Mouse (Mus musculus) liver, embryonic 15.5 days (tissue): Measurements from ENCODE around the gene Kcnmb3. TPM values are rescaled to one million over a fixed set of nuclear protein-coding genes. Genes with fewer than 3 reads are reported as not detected.
"Not testable (repeated sequence)": the region's sequence is repeated elsewhere in the genome, so short reads cannot be mapped to it uniquely, and the experiment has no call there.

ENCODE experiments used
- ATAC-seq: fragments of 200-750 bp; cut with Nextera tagmentation; 2 replicates; pipeline ENCODE4 v1.8.0; 2017; ENCODE audit warnings: moderate number of reproducible peaks, mild to moderate bottlenecking, moderate library complexity; ENCODE audit not compliant: insufficient read depth
- H3K27ac ChIP-seq: fragments of 300-500 bp; sonication (generic); replicated peaks from 2 replicates; pipeline ENCODE4 v1.5.1; 2015; ENCODE audit warnings: mild to moderate bottlenecking, inconsistent platforms
- H3K27me3 ChIP-seq: fragments of 300-500 bp; sonication (generic); 2 replicates; pipeline ENCODE4 v1.6.1; 2015; ENCODE audit warnings: mild to moderate bottlenecking, inconsistent platforms
- H3K36me3 ChIP-seq: fragments of 300-500 bp; sonication (generic); replicated peaks from 2 replicates; pipeline ENCODE4 v1.6.1; 2015; ENCODE audit warnings: moderate library complexity, mild to moderate bottlenecking, inconsistent platforms
- H3K4me1 ChIP-seq: fragments of 300-500 bp; sonication (generic); replicated peaks from 2 replicates; pipeline ENCODE4 v1.6.1; 2015; ENCODE audit warnings: inconsistent platforms
- H3K4me2 ChIP-seq: fragments of 300-500 bp; sonication (generic); 2 replicates; pipeline ENCODE4 v1.6.1; 2015; ENCODE audit warnings: moderate library complexity, mild to moderate bottlenecking, inconsistent platforms
- H3K4me3 ChIP-seq: fragments of 300-500 bp; sonication (generic); replicated peaks from 2 replicates; pipeline ENCODE4 v1.5.1; 2015; ENCODE audit warnings: mild to moderate bottlenecking, inconsistent platforms
- H3K9ac ChIP-seq: fragments of 300-500 bp; sonication (generic); 2 replicates; pipeline ENCODE4 v1.6.1; 2015; ENCODE audit warnings: moderate library complexity, mild to moderate bottlenecking, inconsistent platforms
- H3K9me3 ChIP-seq: fragments of 300-500 bp; sonication (generic); replicated peaks from 2 replicates; pipeline ENCODE4 v1.6.1; 2016; ENCODE audit warnings: inconsistent platforms
- WGBS: fragments of 180-500 bp; shearing (Covaris S2); methylation state at CpG from one replicate; pipeline ENCODE4 v1.1.7; 2015; ENCODE audit warnings: mixed read lengths; ENCODE audit not compliant: insufficient replicate concordance; 5-methylcytosine and 5-hydroxymethylcytosine counted together
- polyA plus RNA-seq: library from polyadenylated mRNA; unstranded; fragments of >200 nt; fragmentation: Nextera tagmentation; extraction: Ambion mirVana; gene quantifications from 2 replicates; pipeline ENCODE4 v1.2.1, GENCODE M21; 2015

Kcnmb3 gene
- polyA plus RNA-seq, 1 experiment from 2014 or later: not detected

GRCm38 (mm10) chr3:32468411-32468810, 23.6 kb downstream of the Kcnmb3 start:
- H3K9me3 ChIP-seq: no peaks in the 10 kb centered on the region
- no peak overlapping the region for H3K4me3 ChIP-seq
- H3K9ac ChIP-seq: no peak overlapping the region
- no peaks in the 10 kb centered on the region for H3K4me1 ChIP-seq
- peaks cover 6% of the 10 kb centered on the region for H3K36me3 ChIP-seq
- no peak for ATAC-seq
- WGBS: 61% methylated on average over 4 of the region's 4 CpGs
- H3K27ac ChIP-seq: no peak overlapping the region
- H3K27me3 ChIP-seq: no peaks in the 10 kb centered on the region
- no peak overlapping the region for H3K4me2 ChIP-seq

GRCm38 (mm10) chr3:32467321-32467720, 24.7 kb downstream of the Kcnmb3 start:
- H3K9me3 ChIP-seq: no peaks in the 10 kb centered on the region
- no peaks in the 10 kb centered on the region for H3K27me3 ChIP-seq
- no peak overlapping the region for H3K4me3 ChIP-seq
- H3K9ac ChIP-seq: no peak overlapping the region
- no peak overlapping the region for H3K27ac ChIP-seq
- WGBS: 73% methylated on average over 4 of the region's 4 CpGs
- peaks cover 15% of the 10 kb centered on the region for H3K36me3 ChIP-seq
- ATAC-seq: no peak
- H3K4me2 ChIP-seq: no peak overlapping the region
- H3K4me1 ChIP-seq: no peaks in the 10 kb centered on the region

DNA sequence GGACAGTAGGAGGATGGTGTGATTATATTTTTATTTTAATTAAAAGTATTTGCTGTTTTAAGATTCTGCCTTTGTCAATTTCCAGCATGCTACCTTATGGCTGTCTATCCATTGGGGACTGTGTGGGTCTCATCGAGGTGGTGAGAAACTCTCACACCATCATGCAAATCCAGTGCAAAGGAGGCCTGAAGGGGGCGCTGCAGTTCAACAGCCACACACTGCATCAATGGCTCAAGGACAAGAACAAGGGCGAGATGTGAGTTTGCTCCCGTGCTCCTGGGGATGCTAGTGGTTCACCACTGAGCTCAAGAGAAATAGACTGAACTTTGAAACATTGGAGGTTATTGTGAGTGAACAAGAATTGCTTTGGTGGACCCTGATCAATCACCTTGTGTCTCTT, 32.3 kb downstream of the Kcnmb3 start:
- H3K27ac ChIP-seq: no peak overlapping the region
- ATAC-seq: no peak
- no peaks in the 10 kb centered on the region for H3K27me3 ChIP-seq
- WGBS: 69% methylated on average over 4 of the region's 4 CpGs
- no peak overlapping the region for H3K9ac ChIP-seq
- no peak overlapping the region for H3K4me2 ChIP-seq
- no peak overlapping the region for H3K4me3 ChIP-seq
- H3K9me3 ChIP-seq: no peaks in the 10 kb centered on the region
- no peaks in the 10 kb centered on the region for H3K4me1 ChIP-seq
- H3K36me3 ChIP-seq: peaks cover 69% of the 10 kb centered on the region

GRCm38 (mm10) chr3:32454329-32455021, 37.6 kb downstream of the Kcnmb3 start:
- 76% methylated on average over 11 of the region's 11 CpGs for WGBS

DNA sequence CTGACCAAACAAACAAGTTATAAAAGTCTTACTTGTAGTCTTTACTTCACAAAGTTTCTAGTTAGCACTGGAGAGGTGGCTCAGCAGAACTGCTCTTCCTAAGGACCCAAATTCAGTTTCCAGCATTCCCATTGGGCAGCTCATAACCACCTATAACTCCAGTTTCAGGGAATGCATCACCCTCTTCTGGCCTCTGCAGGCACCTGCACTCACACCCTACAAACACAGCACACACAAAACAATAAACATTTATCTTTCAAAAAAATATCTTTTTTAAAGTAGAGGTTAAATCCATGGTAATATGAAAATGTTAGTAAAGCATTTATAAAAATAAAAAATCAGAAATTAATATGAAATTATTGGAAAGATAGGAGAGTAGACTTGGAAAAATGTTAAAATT, 50.3 kb downstream of the Kcnmb3 start:
- Histone ChIP-seq H3K4me2 (no peak overlapping the region), H3K4me3 (no peak overlapping the region), H3K4me1 (no peaks in the 10 kb centered on the region; the same call in 1 of the 2 replicates), H3K9me3 (no peaks in the 10 kb centered on the region), H3K36me3 (peaks cover 67% of the 10 kb centered on the region), H3K27ac (no peak overlapping the region), H3K27me3 (no peaks in the 10 kb centered on the region), H3K9ac (no peak overlapping the region)
- no peak for ATAC-seq

More at GRCm38 (mm10) chr3:32454329-32455021, 37.6 kb downstream of the Kcnmb3 start:
- H3K9ac ChIP-seq: no peak overlapping the region
- H3K27me3 ChIP-seq: no peaks in the 10 kb centered on the region
- H3K4me2 ChIP-seq: no peak overlapping the region
- peaks cover 63% of the 10 kb centered on the region for H3K36me3 ChIP-seq
- no peaks in the 10 kb centered on the region for H3K9me3 ChIP-seq
- H3K4me1 ChIP-seq: no peaks in the 10 kb centered on the region
- no peak overlapping the region for H3K4me3 ChIP-seq
- no peak overlapping the region for H3K27ac ChIP-seq
- ATAC-seq: no peak

DNA sequence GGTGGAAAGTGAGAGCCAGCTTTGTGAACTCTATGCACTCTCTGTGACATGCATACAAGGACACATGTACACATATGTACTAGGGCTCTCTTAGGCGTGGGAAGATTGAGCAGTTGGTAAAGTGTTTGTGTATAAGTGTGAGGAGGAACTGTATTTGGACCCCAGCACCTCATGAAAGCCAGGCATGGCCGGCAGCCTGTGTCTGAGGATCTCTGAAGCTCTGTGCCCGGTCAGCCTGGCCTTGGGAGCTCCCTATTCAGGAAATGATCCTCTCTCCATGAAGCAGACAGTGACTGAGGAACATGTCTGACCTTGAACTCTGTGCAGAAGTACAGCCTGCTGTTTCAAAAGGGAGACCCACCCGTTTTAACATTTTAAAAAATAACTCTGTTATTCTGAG, 53.3 kb downstream of the Kcnmb3 start:
- no peaks in the 10 kb centered on the region for H3K9me3 ChIP-seq
- 73% methylated on average over 4 of the region's 4 CpGs for WGBS
- H3K4me3 ChIP-seq: no peak overlapping the region
- H3K4me1 ChIP-seq: no peaks in the 10 kb centered on the region; the same call in 1 of the 2 replicates
- no peak overlapping the region for H3K27ac ChIP-seq
- H3K9ac ChIP-seq: no peak overlapping the region
- ATAC-seq: no peak
- no peaks in the 10 kb centered on the region for H3K27me3 ChIP-seq
- H3K4me2 ChIP-seq: no peak overlapping the region
- peaks cover 55% of the 10 kb centered on the region for H3K36me3 ChIP-seq

GRCm38 (mm10) chr3:32437820-32438219, 54.2 kb downstream of the Kcnmb3 start:
- H3K36me3 ChIP-seq: peaks cover 49% of the 10 kb centered on the region
- no peaks in the 10 kb centered on the region for H3K9me3 ChIP-seq
- H3K4me1 ChIP-seq: no peaks in the 10 kb centered on the region; the same call in 1 of the 2 replicates
- no peak overlapping the region for H3K9ac ChIP-seq
- WGBS: 83% methylated on average over 6 of the region's 6 CpGs
- no peak for ATAC-seq
- H3K27me3 ChIP-seq: no peaks in the 10 kb centered on the region
- no peak overlapping the region for H3K4me2 ChIP-seq
- H3K27ac ChIP-seq: no peak overlapping the region
- no peak overlapping the region for H3K4me3 ChIP-seq

DNA sequence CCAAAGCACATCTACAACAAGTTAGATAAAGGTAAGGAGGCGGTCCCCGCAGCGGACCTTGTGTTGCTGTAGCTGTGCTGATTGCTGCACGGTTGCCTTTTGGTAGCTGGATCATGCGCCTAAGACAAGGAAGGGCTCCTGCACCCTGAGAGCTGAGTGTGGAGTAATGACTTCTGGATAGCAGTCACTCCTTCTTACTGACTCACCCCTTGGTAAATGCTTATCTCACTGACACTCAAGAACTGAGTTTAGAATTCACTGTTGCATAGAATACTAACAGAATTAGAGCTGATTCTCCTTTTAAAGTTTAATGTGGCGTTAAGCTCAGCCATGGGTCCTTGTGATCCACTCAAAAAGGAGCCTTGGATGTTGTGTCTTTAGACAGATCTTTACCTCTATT, 54.7 kb downstream of the Kcnmb3 start:
- Histone ChIP-seq H3K36me3 (peaks cover 44% of the 10 kb centered on the region), H3K27ac (no peak overlapping the region), H3K4me3 (no peak overlapping the region), H3K27me3 (no peaks in the 10 kb centered on the region), H3K4me1 (no peaks in the 10 kb centered on the region; the same call in 1 of the 2 replicates), H3K9ac (no peak overlapping the region), H3K9me3 (no peaks in the 10 kb centered on the region), H3K4me2 (no peak overlapping the region)
- no peak for ATAC-seq
- WGBS: 79% methylated on average over 6 of the region's 6 CpGs

- Histone ChIP-seq H3K4me2 (no peak overlapping the region), H3K4me3 (no peak overlapping the region), H3K27ac (no peak overlapping the region), H3K27me3 (no peaks in the 10 kb centered on the region), H3K4me1 (no peaks in the 10 kb centered on the region; the same call in 1 of the 2 replicates), H3K9ac (no peak overlapping the region), H3K36me3 (peaks cover 32% of the 10 kb centered on the region), H3K9me3 (no peaks in the 10 kb centered on the region)
- no peak for ATAC-seq
- 80% methylated on average over 11 of the region's 11 CpGs for WGBS
These were observed 55.9 kb downstream of the Kcnmb3 start for GRCm38 (mm10) chr3:32436101-32436500.

DNA sequence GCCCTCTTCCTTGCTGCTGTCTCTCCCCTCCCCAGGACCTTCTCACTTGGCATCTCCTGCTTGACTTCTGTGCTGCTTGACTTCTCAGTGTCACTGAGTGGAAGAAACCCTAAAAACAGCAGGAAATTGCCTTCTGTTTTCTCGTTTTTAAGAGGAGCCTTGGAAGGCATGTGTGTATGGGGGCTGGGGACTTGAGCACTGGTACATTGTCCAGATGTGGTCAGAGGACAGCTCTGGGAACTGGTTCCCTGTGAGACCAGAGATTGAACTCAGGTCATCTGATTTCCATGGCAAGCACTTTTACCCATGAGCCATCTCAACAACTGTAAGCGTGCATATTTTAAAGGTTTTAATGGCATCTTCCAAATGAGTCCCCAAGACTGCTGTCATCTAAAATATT, 58.0 kb downstream of the Kcnmb3 start:
- WGBS: 64% methylated on average over 2 of the region's 2 CpGs
- H3K27ac ChIP-seq: no peak overlapping the region
- H3K36me3 ChIP-seq: peaks cover 18% of the 10 kb centered on the region
- H3K4me3 ChIP-seq: no peak overlapping the region
- no peaks in the 10 kb centered on the region; the same call in 1 of the 2 replicates for H3K4me1 ChIP-seq
- H3K9me3 ChIP-seq: no peaks in the 10 kb centered on the region
- no peak overlapping the region for H3K4me2 ChIP-seq
- no peak overlapping the region for H3K9ac ChIP-seq
- H3K27me3 ChIP-seq: no peaks in the 10 kb centered on the region
- no peak for ATAC-seq

- H3K9me3 ChIP-seq: no peaks in the 10 kb centered on the region
- WGBS: 59% methylated on average over 2 of the region's 2 CpGs
- no peak overlapping the region for H3K27ac ChIP-seq
- H3K9ac ChIP-seq: no peak overlapping the region
- peaks cover 8% of the 10 kb centered on the region; the same call in 1 of the 2 replicates for H3K4me1 ChIP-seq
- H3K4me2 ChIP-seq: no peak overlapping the region
- no peaks in the 10 kb centered on the region for H3K27me3 ChIP-seq
- H3K4me3 ChIP-seq: no peak overlapping the region
- ATAC-seq: no peak
- no peaks in the 10 kb centered on the region; the same call in 1 of the 2 replicates for H3K36me3 ChIP-seq
These were observed 61.6 kb downstream of the Kcnmb3 start for GRCm38 (mm10) chr3:32430394-32430793.

DNA sequence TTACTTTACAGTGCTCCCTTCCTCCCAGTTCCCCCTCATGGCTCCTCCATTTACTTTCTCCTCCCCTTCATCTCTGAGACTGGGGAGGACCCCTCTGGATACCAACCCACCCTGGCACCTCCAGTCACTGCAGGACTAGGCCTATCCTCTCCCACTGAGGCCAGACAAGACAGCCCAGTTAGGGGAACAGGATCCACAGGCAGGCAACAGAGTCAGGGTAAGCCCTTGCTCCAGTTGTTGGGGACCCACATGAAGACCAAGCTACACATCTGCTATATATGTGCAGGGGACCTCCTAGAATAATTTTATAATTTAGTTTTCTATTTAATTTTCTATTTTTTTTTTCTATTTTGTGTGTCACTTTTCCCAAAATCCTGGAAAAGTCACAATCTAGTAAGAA, 62.7 kb downstream of the Kcnmb3 start:
- H3K4me2 ChIP-seq, H3K36me3 ChIP-seq, H3K4me3 ChIP-seq, H3K27ac ChIP-seq, H3K9ac ChIP-seq, ATAC-seq, H3K9me3 ChIP-seq, H3K27me3 ChIP-seq, H3K4me1 ChIP-seq: not testable (repeated sequence)
